Mouse (Mus musculus): ENCODE results near the gene Slc27a2.

GRCm38 (mm10) chr2:126515069-126515826 is 37.0 kb upstream of the Slc27a2 start:
- TF ChIP-seq CTCF (IDR thresholded peaks at IDR 0.05; ENCODE audit: borderline replicate concordance, insufficient read depth, low read depth, low read length): no peak
- TF ChIP-seq POLR2A (IDR thresholded peaks at IDR 0.05; ENCODE audit: borderline replicate concordance, insufficient read depth, low read length): no peak
